Comparison of ENCODE assay signal across 7 mouse cellular contexts in the genomic region with DNA sequence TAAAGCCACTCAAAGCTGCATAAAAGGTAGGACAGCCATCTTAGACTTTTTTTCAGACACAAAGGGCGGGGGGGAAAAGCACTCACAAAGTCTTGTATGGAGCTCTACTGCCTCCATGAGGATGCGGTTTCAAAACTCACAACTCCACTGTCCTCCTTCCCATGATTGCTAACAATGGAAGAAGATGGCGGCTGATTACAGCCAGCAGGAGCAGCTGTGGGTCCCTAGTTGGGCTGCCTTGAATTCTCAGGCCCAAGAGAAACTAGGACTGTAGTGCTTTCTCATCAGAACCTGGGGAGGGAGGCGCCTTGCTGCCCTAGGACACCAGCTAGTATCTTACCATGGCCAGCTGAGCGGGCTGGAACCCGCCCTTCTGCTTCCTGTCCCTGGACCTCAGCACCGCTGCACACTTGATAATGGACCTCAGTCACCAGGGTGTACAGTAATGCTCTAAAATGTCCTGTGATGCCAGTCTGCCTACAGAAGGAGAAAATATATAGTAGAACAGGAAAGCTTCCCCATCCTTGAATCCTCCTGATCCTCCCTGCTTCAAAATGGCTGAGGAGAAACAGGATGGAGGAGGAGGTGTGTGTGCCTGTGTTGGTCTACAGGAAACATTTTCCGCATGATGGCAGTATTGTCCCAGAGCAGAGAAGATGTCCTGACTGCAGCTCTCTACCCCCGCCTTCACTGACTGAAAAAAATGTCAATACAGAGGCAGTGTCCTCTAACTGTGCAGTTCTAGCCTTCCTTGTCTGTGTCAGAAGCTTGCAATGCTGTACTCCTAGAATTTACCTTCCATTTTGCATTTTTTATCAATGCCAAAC.
DNase-seq lines count a peak whose midpoint lies in the region; ATAC-seq and TF ChIP-seq lines count a peak whose summit lies in the region.

No protein-coding gene starts in this region.

- peak overlapping the region; percentile 25; the same call in 1 of the 2 replicates for H3K27ac ChIP-seq in lung, embryonic 15.5 days
- H3K27ac ChIP-seq in forebrain, postnatal 0 days (ENCODE audit: low read depth, low read length), result peak overlapping the region; percentile 83
- peak overlapping the region; percentile 59 for H3K27ac ChIP-seq in intestine, embryonic 16.5 days (ENCODE audit: low read length)

- H3K9ac ChIP-seq in lung, embryonic 15.5 days, result no peak overlapping the region
- H3K9ac ChIP-seq in forebrain, postnatal 0 days, result peak overlapping the region; percentile 49
- 0 out of 2 replicates have a peak overlapping the region, but pooled peaks have one; percentile 40 for H3K9ac ChIP-seq in intestine, embryonic 16.5 days (ENCODE audit: low read depth, low read length)

- H3K9me3 ChIP-seq in lung, embryonic 15.5 days, result no peaks in the 10 kb centered on the region
- no peaks in the 10 kb centered on the region for H3K9me3 ChIP-seq in forebrain, postnatal 0 days (ENCODE audit: low read length)
- H3K9me3 ChIP-seq in intestine, embryonic 16.5 days (ENCODE audit: control insufficient read depth, low read length), result no peaks in the 10 kb centered on the region

- peak overlapping the region; percentile 25 for H3K4me3 ChIP-seq in lung, embryonic 15.5 days
- peak overlapping the region; percentile 22; the same call in 1 of the 2 replicates for H3K4me3 ChIP-seq in forebrain, postnatal 0 days (ENCODE audit: low read depth, low read length)
- peak overlapping the region; percentile 34 for H3K4me3 ChIP-seq in intestine, embryonic 16.5 days (ENCODE audit: low read length)

- WGBS in lung, embryonic 15.5 days, result 69% methylated on average over 9 of the region's 9 CpGs
- WGBS in forebrain, postnatal 0 days, result 57% methylated on average over 9 of the region's 9 CpGs
- WGBS in intestine, embryonic 16.5 days, result 67% methylated on average over 9 of the region's 9 CpGs

- no peaks in the 10 kb centered on the region for H3K4me1 ChIP-seq in lung, embryonic 15.5 days
- no peaks in the 10 kb centered on the region for H3K4me1 ChIP-seq in forebrain, postnatal 0 days (ENCODE audit: insufficient read depth)
- H3K4me1 ChIP-seq in intestine, embryonic 16.5 days (ENCODE audit: control insufficient read depth, insufficient read depth, low read length), result no peaks in the 10 kb centered on the region

- peak overlapping the region; percentile 35 for H3K4me2 ChIP-seq in lung, embryonic 15.5 days
- peak overlapping the region; percentile 37; the same call in 1 of the 2 replicates for H3K4me2 ChIP-seq in forebrain, postnatal 0 days (ENCODE audit: low read depth)
- H3K4me2 ChIP-seq in intestine, embryonic 16.5 days (ENCODE audit: low read depth, low read length), result no peak overlapping the region

- TF ChIP-seq CTCF in forebrain, postnatal 0 days (IDR thresholded peaks at IDR 0.05; ENCODE audit: low read depth), result peak; percentile 63

- H3K36me3 ChIP-seq in lung, embryonic 15.5 days, result no peaks in the 10 kb centered on the region
- H3K36me3 ChIP-seq in forebrain, postnatal 0 days (ENCODE audit: insufficient read depth), result no peaks in the 10 kb centered on the region
- H3K36me3 ChIP-seq in intestine, embryonic 16.5 days (ENCODE audit: control insufficient read depth, insufficient read depth, low read length), result no peaks in the 10 kb centered on the region

- DNase-seq in lung, postnatal 10 days, result no peak
- DNase-seq in c-Kit-positive CD71-positive TER-119-positive erythroid progenitor cells, embryonic 14.5 days (ENCODE audit: low spot score), result peak; percentile 68
- peak; percentile 88 for DNase-seq in forebrain, postnatal 0 days
- DNase-seq in spleen, adult 12 weeks (ENCODE audit: low spot score), result peak; percentile 74

- ATAC-seq in lung, embryonic 15.5 days (ENCODE audit: borderline replicate concordance, extremely low read depth, low FRiP score, low TSS enrichment), result peak; percentile 78; the same call in 1 of the 2 replicates
- peak; percentile 83 for ATAC-seq in forebrain, postnatal 0 days
- peak; percentile 73 for ATAC-seq in intestine, embryonic 16.5 days
- ATAC-seq in megakaryocyte-erythroid progenitor cell, adult 5-6 weeks (replicated peaks; ENCODE audit: low FRiP score, low TSS enrichment, poor library complexity, severe bottlenecking), result peak; percentile 77

- no peaks in the 10 kb centered on the region for H3K27me3 ChIP-seq in lung, embryonic 15.5 days
- no peaks in the 10 kb centered on the region for H3K27me3 ChIP-seq in forebrain, postnatal 0 days (ENCODE audit: insufficient read depth, low read length)
- H3K27me3 ChIP-seq in intestine, embryonic 16.5 days (replicated peaks; ENCODE audit: control insufficient read depth, insufficient read depth, low read length), result no peaks in the 10 kb centered on the region

Comparison
In these comparisons a context has a peak if more than half of its experiments do, and no peak if none do; other contexts are left out.
1. H3K27ac ChIP-seq: peak in every context shown above with its lines; median percentile 83 in forebrain, postnatal 0 days; 59 in intestine, embryonic 16.5 days; 25 in lung, embryonic 15.5 days.